Mouse (Mus musculus): ENCODE results near the gene Olfr250. TPM values are rescaled to one million over a fixed set of nuclear protein-coding genes. Genes with fewer than 3 reads are reported as not detected.
"Not testable (repeated sequence)": the region's sequence is repeated elsewhere in the genome, so short reads cannot be mapped to it uniquely, and the experiment has no call there.

Gene Olfr250
- polyA plus RNA-seq (2015; fragmentation: Nextera tagmentation; extraction: Ambion mirVana), result not detected in 2 replicates

- Histone ChIP-seq H3K4me1 (ENCODE audit: control insufficient read depth, insufficient read depth, low read length) (no peaks in the 10 kb centered on the region), H3K9me3 (replicated peaks; ENCODE audit: control insufficient read depth, low read length) (no peaks in the 10 kb centered on the region), H3K4me3 (ENCODE audit: low read length) (no peak within 1 kb of the TSS), H3K4me2 (ENCODE audit: low read depth, low read length) (no peak within 1 kb of the TSS), H3K9ac (ENCODE audit: low read length) (no peak within 1 kb of the TSS), H3K36me3 (ENCODE audit: control insufficient read depth, insufficient read depth) (no peaks in the 10 kb centered on the region), H3K27ac (ENCODE audit: low read length) (no peak within 1 kb of the TSS), H3K27me3 (ENCODE audit: control insufficient read depth, insufficient read depth, low read length) (no peaks in the 10 kb centered on the region)
- 91% methylated on average over 2 of the region's 2 CpGs for WGBS
- ATAC-seq (replicated peaks; ENCODE audit: extremely low read depth, insufficient read depth, low FRiP score), result no peak
These were observed at the start of gene Olfr250 for GRCm38 (mm10) chr9:38366596-38366995. Gene Olfr250, plus strand, starts transcription at chr9:38366896.

DNA sequence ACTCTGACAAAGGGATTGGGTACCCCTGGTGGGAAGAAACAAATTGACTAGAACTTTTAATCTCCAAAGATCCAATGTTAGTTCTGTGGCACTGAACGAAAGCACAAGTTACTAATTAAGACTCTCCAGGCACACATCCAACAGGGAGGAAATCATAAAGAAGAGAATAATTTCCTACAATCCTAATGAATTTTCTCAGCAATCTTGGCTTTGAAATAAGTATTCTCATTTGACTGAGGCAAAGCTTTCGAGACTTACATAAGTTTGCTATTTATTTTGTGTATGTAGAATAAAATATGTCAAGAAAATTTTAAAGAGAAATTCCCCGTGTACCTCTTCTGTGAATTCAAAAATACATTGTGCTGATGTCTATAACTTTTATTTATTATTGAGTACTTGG is 37.9 kb upstream of the Olfr250 start, which contains the start of gene Olfr25:
Olfr25 (plus strand) TSS at position 301 of the 400 bp plus-strand sequence.
- H3K4me3 ChIP-seq (ENCODE audit: low read length), result no peak within 1 kb of the TSS
- no peaks in the 10 kb centered on the region for H3K36me3 ChIP-seq (ENCODE audit: control insufficient read depth, insufficient read depth)
- no peaks in the 10 kb centered on the region for H3K27me3 ChIP-seq (ENCODE audit: control insufficient read depth, insufficient read depth, low read length)
- no peak within 1 kb of the TSS for H3K27ac ChIP-seq (ENCODE audit: low read length)
- H3K4me2 ChIP-seq (ENCODE audit: low read depth, low read length), result no peak within 1 kb of the TSS
- 72% methylated on average over 3 of the region's 3 CpGs for WGBS
- no peak within 1 kb of the TSS for H3K9ac ChIP-seq (ENCODE audit: low read length)
- no peaks in the 10 kb centered on the region for H3K4me1 ChIP-seq (ENCODE audit: control insufficient read depth, insufficient read depth, low read length)
- ATAC-seq (replicated peaks; ENCODE audit: extremely low read depth, insufficient read depth, low FRiP score), result no peak
- H3K9me3 ChIP-seq (replicated peaks; ENCODE audit: control insufficient read depth, low read length), result no peaks in the 10 kb centered on the region

DNA sequence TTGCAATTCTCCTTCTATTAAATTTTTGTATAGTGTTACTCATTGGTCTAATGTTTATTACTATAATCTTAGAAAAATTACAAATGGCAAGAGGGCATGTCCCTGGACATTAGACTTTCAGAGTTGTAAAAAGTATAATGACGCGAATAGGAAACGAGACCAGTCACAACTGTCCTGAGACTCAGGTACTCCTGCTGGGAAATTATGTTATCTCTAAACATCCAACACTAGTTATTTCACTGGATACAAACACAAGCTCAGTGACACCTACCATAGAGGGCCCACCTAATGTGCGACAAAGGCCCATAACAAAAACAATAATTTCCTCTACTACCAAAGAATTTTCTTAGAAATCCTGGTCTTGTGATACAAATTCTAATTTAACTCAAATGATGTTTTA is 18.6 kb upstream of the Olfr250 start, which contains the start of gene Olfr898:
Olfr898 (plus strand) TSS at position 301 of the 400 bp plus-strand sequence.
- WGBS, result 84% methylated on average over 4 of the region's 4 CpGs
- no peak for ATAC-seq (replicated peaks; ENCODE audit: extremely low read depth, insufficient read depth, low FRiP score)
- Histone ChIP-seq H3K4me2 (ENCODE audit: low read depth, low read length) (no peak within 1 kb of the TSS), H3K27me3 (ENCODE audit: control insufficient read depth, insufficient read depth, low read length) (no peaks in the 10 kb centered on the region), H3K9me3 (replicated peaks; ENCODE audit: control insufficient read depth, low read length) (no peaks in the 10 kb centered on the region), H3K27ac (ENCODE audit: low read length) (no peak within 1 kb of the TSS), H3K4me1 (ENCODE audit: control insufficient read depth, insufficient read depth, low read length) (no peaks in the 10 kb centered on the region), H3K4me3 (ENCODE audit: low read length) (no peak within 1 kb of the TSS), H3K36me3 (ENCODE audit: control insufficient read depth, insufficient read depth) (no peaks in the 10 kb centered on the region), H3K9ac (ENCODE audit: low read length) (no peak within 1 kb of the TSS)

DNA sequence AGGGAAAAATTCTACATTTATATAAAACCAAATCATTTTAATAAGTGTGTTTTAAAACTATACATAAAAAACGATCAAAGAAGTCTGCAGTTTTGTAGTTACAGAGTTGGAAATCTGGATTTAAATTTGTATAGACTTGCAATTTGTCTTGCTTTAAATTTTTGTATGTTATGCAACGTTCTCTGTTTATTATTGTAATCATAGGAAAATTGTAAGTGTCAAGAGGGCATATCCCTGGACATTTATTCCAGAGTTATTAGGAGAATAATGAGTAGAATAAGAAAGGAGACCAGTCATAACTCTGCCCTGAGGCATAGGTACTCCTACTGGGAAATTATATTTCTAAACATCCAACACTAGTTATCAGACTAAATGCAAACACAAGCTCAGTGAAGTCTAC is 10.1 kb downstream of the Olfr250 start, which contains the start of gene Olfr251:
Olfr251 (plus strand) TSS at position 301 of the 400 bp plus-strand sequence.
- Histone ChIP-seq H3K4me3 (ENCODE audit: low read length) (no peak within 1 kb of the TSS), H3K4me2 (ENCODE audit: low read depth, low read length) (no peak within 1 kb of the TSS), H3K27me3 (ENCODE audit: control insufficient read depth, insufficient read depth, low read length) (no peaks in the 10 kb centered on the region), H3K27ac (ENCODE audit: low read length) (no peak within 1 kb of the TSS), H3K4me1 (ENCODE audit: control insufficient read depth, insufficient read depth, low read length) (no peaks in the 10 kb centered on the region), H3K9ac (ENCODE audit: low read length) (no peak within 1 kb of the TSS), H3K36me3 (ENCODE audit: control insufficient read depth, insufficient read depth) (no peaks in the 10 kb centered on the region), H3K9me3 (replicated peaks; ENCODE audit: control insufficient read depth, low read length) (no peaks in the 10 kb centered on the region)
- WGBS, result 51% methylated on average over 2 of the region's 2 CpGs
- no peak for ATAC-seq (replicated peaks; ENCODE audit: extremely low read depth, insufficient read depth, low FRiP score)

DNA sequence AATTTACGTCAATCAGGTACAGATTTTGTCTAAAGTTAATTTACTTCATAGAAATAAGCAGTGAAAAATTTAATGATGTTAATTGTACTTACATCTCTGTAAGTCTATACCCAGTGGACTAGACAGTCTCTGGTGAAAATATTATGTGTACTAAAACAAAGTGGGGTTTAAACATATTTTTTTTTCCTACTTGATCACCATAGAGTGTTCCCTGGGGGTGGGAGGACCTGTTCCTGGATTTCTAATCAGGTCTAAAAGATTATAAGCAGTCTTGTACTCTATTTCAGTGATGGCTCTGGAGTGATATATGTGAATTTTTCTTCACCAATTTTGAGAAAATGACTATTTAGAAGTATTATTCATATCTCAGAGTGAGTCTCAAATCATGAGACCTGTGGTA is 34.7 kb downstream of the Olfr250 start, which contains the start of gene Olfr147:
Olfr147 (plus strand) TSS at position 301 of the 400 bp plus-strand sequence.
- Histone ChIP-seq H3K27ac (ENCODE audit: low read length) (no peak within 1 kb of the TSS), H3K27me3 (ENCODE audit: control insufficient read depth, insufficient read depth, low read length) (no peaks in the 10 kb centered on the region), H3K4me1 (ENCODE audit: control insufficient read depth, insufficient read depth, low read length) (no peaks in the 10 kb centered on the region), H3K4me3 (ENCODE audit: low read length) (no peak within 1 kb of the TSS), H3K9ac (ENCODE audit: low read length) (no peak within 1 kb of the TSS), H3K36me3 (ENCODE audit: control insufficient read depth, insufficient read depth) (no peaks in the 10 kb centered on the region), H3K9me3 (replicated peaks; ENCODE audit: control insufficient read depth, low read length) (no peaks in the 10 kb centered on the region), H3K4me2 (ENCODE audit: low read depth, low read length) (no peak within 1 kb of the TSS)
- 85% methylated on average over 1 of the region's 1 CpGs for WGBS
- no peak for ATAC-seq (replicated peaks; ENCODE audit: extremely low read depth, insufficient read depth, low FRiP score)

GRCm38 (mm10) chr9:38407502-38407901 is 40.8 kb downstream of the Olfr250 start:
- 89% methylated on average over 3 of the region's 3 CpGs for WGBS
- H3K36me3 ChIP-seq (ENCODE audit: control insufficient read depth, insufficient read depth); H3K27ac ChIP-seq (ENCODE audit: low read length); H3K4me1 ChIP-seq (ENCODE audit: control insufficient read depth, insufficient read depth, low read length); H3K27me3 ChIP-seq (ENCODE audit: control insufficient read depth, insufficient read depth, low read length); ATAC-seq (replicated peaks; ENCODE audit: extremely low read depth, insufficient read depth, low FRiP score); H3K4me2 ChIP-seq (ENCODE audit: low read depth, low read length); H3K4me3 ChIP-seq (ENCODE audit: low read length); H3K9ac ChIP-seq (ENCODE audit: low read length); H3K9me3 ChIP-seq (replicated peaks; ENCODE audit: control insufficient read depth, low read length): not testable (repeated sequence)

DNA sequence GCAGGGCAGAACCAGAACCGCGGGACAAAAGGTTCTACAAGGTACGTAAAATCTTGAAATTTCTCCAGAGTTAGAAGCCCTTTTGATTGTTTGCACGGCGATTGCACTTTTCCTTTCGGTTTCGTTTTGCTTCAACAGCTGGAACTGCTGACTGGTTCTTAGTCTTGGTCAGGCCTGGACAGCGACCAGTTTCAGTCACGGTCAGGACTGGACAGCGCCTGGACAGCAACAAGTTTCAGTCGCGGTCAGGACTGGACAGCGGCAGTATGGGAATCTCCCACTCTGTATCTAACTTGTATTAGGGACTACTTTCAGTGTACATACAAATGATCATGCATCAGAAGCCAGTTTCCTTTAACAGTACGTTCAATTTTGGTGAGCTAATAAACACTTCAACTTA is 46.8 kb downstream of the Olfr250 start:
- 84% methylated on average over 14 of the region's 14 CpGs for WGBS
- H3K27me3 ChIP-seq (ENCODE audit: control insufficient read depth, insufficient read depth, low read length), result not testable (repeated sequence)

More for the DNA sequence above, 46.8 kb downstream of the Olfr250 start:
- H3K9me3 ChIP-seq (replicated peaks; ENCODE audit: control insufficient read depth, low read length); H3K4me3 ChIP-seq (ENCODE audit: low read length); H3K9ac ChIP-seq (ENCODE audit: low read length); H3K4me1 ChIP-seq (ENCODE audit: control insufficient read depth, insufficient read depth, low read length); ATAC-seq (replicated peaks; ENCODE audit: extremely low read depth, insufficient read depth, low FRiP score); H3K36me3 ChIP-seq (ENCODE audit: control insufficient read depth, insufficient read depth); H3K27ac ChIP-seq (ENCODE audit: low read length); H3K4me2 ChIP-seq (ENCODE audit: low read depth, low read length): not testable (repeated sequence)

Other genes with a start within 250 kb of the Olfr250 start
- not detected in 2 replicates for gene Olfr890, start 224.4 kb upstream of the Olfr250 start, polyA plus RNA-seq (2015; fragmentation: Nextera tagmentation; extraction: Ambion mirVana)
- not detected in 2 replicates for gene Olfr891, start 186.1 kb upstream of the Olfr250 start, polyA plus RNA-seq (2015; fragmentation: Nextera tagmentation; extraction: Ambion mirVana)
- not detected in 2 replicates for gene Olfr893, start 158.5 kb upstream of the Olfr250 start, polyA plus RNA-seq (2015; fragmentation: Nextera tagmentation; extraction: Ambion mirVana)
- gene Olfr894, start 148.8 kb upstream of the Olfr250 start, polyA plus RNA-seq (2015; fragmentation: Nextera tagmentation; extraction: Ambion mirVana), result not detected in 2 replicates
- not detected in 2 replicates for gene Olfr143, start 114.1 kb upstream of the Olfr250 start, polyA plus RNA-seq (2015; fragmentation: Nextera tagmentation; extraction: Ambion mirVana)
- gene Olfr895, start 99.0 kb upstream of the Olfr250 start, polyA plus RNA-seq (2015; fragmentation: Nextera tagmentation; extraction: Ambion mirVana), result not detected in 2 replicates
- gene Olfr896-ps1, start 75.8 kb upstream of the Olfr250 start, polyA plus RNA-seq (2015; fragmentation: Nextera tagmentation; extraction: Ambion mirVana), result not detected in 2 replicates
- gene Olfr25, start 37.8 kb upstream of the Olfr250 start, polyA plus RNA-seq (2015; fragmentation: Nextera tagmentation; extraction: Ambion mirVana), result not detected in 2 replicates
- gene Olfr898, start 18.5 kb upstream of the Olfr250 start, polyA plus RNA-seq (2015; fragmentation: Nextera tagmentation; extraction: Ambion mirVana), result not detected in 2 replicates
- gene Olfr251, start 10.2 kb downstream of the Olfr250 start, polyA plus RNA-seq (2015; fragmentation: Nextera tagmentation; extraction: Ambion mirVana), result not detected in 2 replicates
- not detected in 2 replicates for gene Olfr147, start 34.8 kb downstream of the Olfr250 start, polyA plus RNA-seq (2015; fragmentation: Nextera tagmentation; extraction: Ambion mirVana)
- not detected in 2 replicates for gene Olfr901, start 62.6 kb downstream of the Olfr250 start, polyA plus RNA-seq (2015; fragmentation: Nextera tagmentation; extraction: Ambion mirVana)
- not detected in 2 replicates for gene Olfr902, start 80.8 kb downstream of the Olfr250 start, polyA plus RNA-seq (2015; fragmentation: Nextera tagmentation; extraction: Ambion mirVana)
- not detected in 2 replicates for gene Olfr904, start 96.2 kb downstream of the Olfr250 start, polyA plus RNA-seq (2015; fragmentation: Nextera tagmentation; extraction: Ambion mirVana)
- not detected in 2 replicates for gene Olfr905, start 104.2 kb downstream of the Olfr250 start, polyA plus RNA-seq (2015; fragmentation: Nextera tagmentation; extraction: Ambion mirVana)
- gene Olfr906, start 120.2 kb downstream of the Olfr250 start, polyA plus RNA-seq (2015; fragmentation: Nextera tagmentation; extraction: Ambion mirVana), result not detected in 2 replicates
- gene Olfr907, start 128.9 kb downstream of the Olfr250 start, polyA plus RNA-seq (2015; fragmentation: Nextera tagmentation; extraction: Ambion mirVana), result not detected in 2 replicates
- gene Olfr911-ps1, start 154.7 kb downstream of the Olfr250 start, polyA plus RNA-seq (2015; fragmentation: Nextera tagmentation; extraction: Ambion mirVana), result not detected in 2 replicates
- gene Olfr910, start 171.0 kb downstream of the Olfr250 start, polyA plus RNA-seq (2015; fragmentation: Nextera tagmentation; extraction: Ambion mirVana), result not detected in 2 replicates
- not detected in 2 replicates for gene Olfr912, start 213.3 kb downstream of the Olfr250 start, polyA plus RNA-seq (2015; fragmentation: Nextera tagmentation; extraction: Ambion mirVana)
- not detected in 2 replicates for gene Olfr913, start 225.9 kb downstream of the Olfr250 start, polyA plus RNA-seq (2015; fragmentation: Nextera tagmentation; extraction: Ambion mirVana)
- not detected in 2 replicates for gene Olfr914, start 238.2 kb downstream of the Olfr250 start, polyA plus RNA-seq (2015; fragmentation: Nextera tagmentation; extraction: Ambion mirVana)

Data from heart, embryonic 16.5 days (tissue).